ENCODE assay signal across 30 mouse cellular contexts in genomic region chr9:29247812-29248211, GRCm38 (mm10).
DNase-seq lines count a peak whose midpoint lies in the region; ATAC-seq and TF ChIP-seq lines count a peak whose summit lies in the region.
"Had no signal": no experiment of that assay in that cellular context is flagged by ENCODE, and none has a peak within 500 bp of the region (broad histone marks: within the 10 kb centered on the region; RNA-seq: fewer than 3 reads in every experiment).

No protein-coding gene starts in this region.

- H3K9me3 ChIP-seq in heart, embryonic 12.5 days (replicated peaks), result no peaks in the 10 kb centered on the region
- no peaks in the 10 kb centered on the region for H3K9me3 ChIP-seq in midbrain, embryonic 13.5 days
- H3K9me3 ChIP-seq in midbrain, embryonic 10.5 days (replicated peaks), result no peaks in the 10 kb centered on the region
- H3K9me3 ChIP-seq in forebrain, postnatal 0 days (ENCODE audit: low read length), result no peaks in the 10 kb centered on the region
- H3K9me3 ChIP-seq: embryonic facial prominence, embryonic 10.5 days; embryonic facial prominence, embryonic 15.5 days; hindbrain, embryonic 12.5 days; limb, embryonic 13.5 days; liver, embryonic 12.5 days; midbrain, embryonic 12.5 days; neural tube, embryonic 12.5 days had no signal

- H3K36me3 ChIP-seq in heart, embryonic 12.5 days, result no peaks in the 10 kb centered on the region
- no peaks in the 10 kb centered on the region for H3K36me3 ChIP-seq in midbrain, embryonic 13.5 days
- H3K36me3 ChIP-seq in midbrain, embryonic 10.5 days, result no peaks in the 10 kb centered on the region
- H3K36me3 ChIP-seq in forebrain, postnatal 0 days (ENCODE audit: insufficient read depth), result no peaks in the 10 kb centered on the region
- H3K36me3 ChIP-seq: embryonic facial prominence, embryonic 10.5 days; embryonic facial prominence, embryonic 15.5 days; hindbrain, embryonic 12.5 days; limb, embryonic 13.5 days; liver, embryonic 12.5 days; midbrain, embryonic 12.5 days; neural tube, embryonic 12.5 days had no signal

- no peak for TF ChIP-seq CTCF in forebrain, postnatal 0 days (IDR thresholded peaks at IDR 0.05; ENCODE audit: low read depth)

- H3K9ac ChIP-seq in heart, embryonic 12.5 days, result no peak overlapping the region
- no peak overlapping the region for H3K9ac ChIP-seq in midbrain, embryonic 13.5 days (replicated peaks)
- H3K9ac ChIP-seq in forebrain, postnatal 0 days, result no peak overlapping the region
- H3K9ac ChIP-seq: embryonic facial prominence, embryonic 15.5 days; hindbrain, embryonic 12.5 days; limb, embryonic 13.5 days; liver, embryonic 12.5 days; liver, postnatal 0 days; midbrain, embryonic 12.5 days; neural tube, embryonic 12.5 days had no signal

- 72% methylated on average over 3 of the region's 3 CpGs for WGBS in heart, embryonic 12.5 days
- WGBS in midbrain, embryonic 13.5 days, result 60% methylated on average over 3 of the region's 3 CpGs
- 82% methylated on average over 3 of the region's 3 CpGs for WGBS in midbrain, embryonic 10.5 days
- 33% methylated on average over 3 of the region's 3 CpGs for WGBS in forebrain, postnatal 0 days

- H3K4me1 ChIP-seq in heart, embryonic 12.5 days (replicated peaks), result peaks cover 10% of the 10 kb centered on the region; the same call in 1 of the 2 replicates
- peaks cover 10% of the 10 kb centered on the region for H3K4me1 ChIP-seq in midbrain, embryonic 13.5 days (replicated peaks)
- H3K4me1 ChIP-seq in midbrain, embryonic 10.5 days, result no peaks in the 10 kb centered on the region
- peaks cover 14% of the 10 kb centered on the region; the same call in 1 of the 2 replicates for H3K4me1 ChIP-seq in forebrain, postnatal 0 days (ENCODE audit: insufficient read depth)
- H3K4me1 ChIP-seq: embryonic facial prominence, embryonic 10.5 days; embryonic facial prominence, embryonic 15.5 days; limb, embryonic 13.5 days; liver, embryonic 12.5 days; neural tube, embryonic 12.5 days had no signal

- peak overlapping the region; percentile 21; the same call in 1 of the 2 replicates for H3K27ac ChIP-seq in heart, embryonic 12.5 days (ENCODE audit: poor library complexity, severe bottlenecking)
- no peak overlapping the region for H3K27ac ChIP-seq in midbrain, embryonic 13.5 days
- H3K27ac ChIP-seq in midbrain, embryonic 10.5 days (replicated peaks), result no peak overlapping the region
- no peak overlapping the region for H3K27ac ChIP-seq in forebrain, postnatal 0 days (ENCODE audit: low read depth, low read length)
- H3K27ac ChIP-seq: embryonic facial prominence, embryonic 10.5 days; embryonic facial prominence, embryonic 15.5 days; hindbrain, embryonic 12.5 days; layer of hippocampus, adult 2 months; limb, embryonic 13.5 days; liver, embryonic 12.5 days; midbrain, embryonic 12.5 days; neural tube, embryonic 12.5 days had no signal

- H3K4me3 ChIP-seq in heart, embryonic 12.5 days, result no peak overlapping the region
- H3K4me3 ChIP-seq in midbrain, embryonic 13.5 days (replicated peaks), result no peak overlapping the region
- no peak overlapping the region for H3K4me3 ChIP-seq in midbrain, embryonic 10.5 days
- H3K4me3 ChIP-seq in forebrain, postnatal 0 days (ENCODE audit: low read depth, low read length), result no peak overlapping the region
- H3K4me3 ChIP-seq: embryonic facial prominence, embryonic 10.5 days; embryonic facial prominence, embryonic 15.5 days; hindbrain, embryonic 12.5 days; layer of hippocampus, adult 2 months; limb, embryonic 13.5 days; liver, embryonic 12.5 days; midbrain, embryonic 12.5 days; myocyte; neural tube, embryonic 12.5 days had no signal

- no peak for ATAC-seq in heart, embryonic 12.5 days (ENCODE audit: insufficient number of reproducible peaks, low FRiP score)
- ATAC-seq in midbrain, embryonic 13.5 days, result 0 out of 2 replicates have a peak, but pooled peaks have one; percentile 37
- ATAC-seq in forebrain, postnatal 0 days, result peak; percentile 81
- ATAC-seq: liver, embryonic 12.5 days; liver, postnatal 0 days had no signal

- H3K4me2 ChIP-seq in heart, embryonic 12.5 days, result no peak overlapping the region
- no peak overlapping the region for H3K4me2 ChIP-seq in midbrain, embryonic 13.5 days (replicated peaks)
- H3K4me2 ChIP-seq in forebrain, postnatal 0 days (ENCODE audit: low read depth), result no peak overlapping the region
- H3K4me2 ChIP-seq: embryonic facial prominence, embryonic 15.5 days; hindbrain, embryonic 12.5 days; limb, embryonic 13.5 days; liver, embryonic 12.5 days; midbrain, embryonic 12.5 days; neural tube, embryonic 12.5 days had no signal

- H3K27me3 ChIP-seq in heart, embryonic 12.5 days (replicated peaks), result no peaks in the 10 kb centered on the region
- no peaks in the 10 kb centered on the region for H3K27me3 ChIP-seq in midbrain, embryonic 13.5 days
- peaks cover 52% of the 10 kb centered on the region for H3K27me3 ChIP-seq in midbrain, embryonic 10.5 days (ENCODE audit: low read depth, poor library complexity, severe bottlenecking)
- no peaks in the 10 kb centered on the region for H3K27me3 ChIP-seq in forebrain, postnatal 0 days (ENCODE audit: insufficient read depth, low read length)
- H3K27me3 ChIP-seq: embryonic facial prominence, embryonic 15.5 days; hindbrain, embryonic 12.5 days; limb, embryonic 13.5 days; liver, embryonic 12.5 days; neural tube, embryonic 12.5 days had no signal

- DNase-seq in heart, adult 8-10 months (ENCODE audit: low spot score), result no peak
- DNase-seq in midbrain, embryonic 10.5 days (ENCODE audit: low spot score), result no peak
- DNase-seq in forebrain, postnatal 0 days, result peak; percentile 38
- DNase-seq in retina, postnatal 1 day, result peak; percentile 52
- no peak for DNase-seq in right cerebral cortex, postnatal 4 days
- DNase-seq: adrenal gland, postnatal 25 days; B cell, adult 2 months; cerebellum, adult 18-20 months; cerebellum, postnatal 25 days; gastrocnemius, postnatal 25 days; heart, adult 11 months; kidney, adult 2 months; kidney, postnatal 36 days; liver, postnatal 0 days; lung, postnatal 36 days; right cerebral cortex, postnatal 25 days; spleen, adult 18-20 months; thymus, adult 18-20 months; thymus, postnatal 25 days had no signal

Comparison
In these comparisons a context has a peak if more than half of its experiments do, and no peak if none do; other contexts are left out.
1. DNase-seq: peak in forebrain, postnatal 0 days (single experiment) and retina, postnatal 1 day (single experiment); none in heart, adult 8-10 months (single experiment), midbrain, embryonic 10.5 days (single experiment) and right cerebral cortex, postnatal 4 days (single experiment).